Mouse (Mus musculus) heart, adult 9 months (tissue): ENCODE results near the gene Npl.
"Not testable (repeated sequence)": the region's sequence is repeated elsewhere in the genome, so short reads cannot be mapped to it uniquely, and the experiment has no call there.

Source experiments
- DNase-seq, 2 experiments: peaks; one replicate each; pipeline ENCODE4 v3.0.0; 2022; ENCODE audit warnings: low spot score in 2 of 2

The Npl gene

DNA sequence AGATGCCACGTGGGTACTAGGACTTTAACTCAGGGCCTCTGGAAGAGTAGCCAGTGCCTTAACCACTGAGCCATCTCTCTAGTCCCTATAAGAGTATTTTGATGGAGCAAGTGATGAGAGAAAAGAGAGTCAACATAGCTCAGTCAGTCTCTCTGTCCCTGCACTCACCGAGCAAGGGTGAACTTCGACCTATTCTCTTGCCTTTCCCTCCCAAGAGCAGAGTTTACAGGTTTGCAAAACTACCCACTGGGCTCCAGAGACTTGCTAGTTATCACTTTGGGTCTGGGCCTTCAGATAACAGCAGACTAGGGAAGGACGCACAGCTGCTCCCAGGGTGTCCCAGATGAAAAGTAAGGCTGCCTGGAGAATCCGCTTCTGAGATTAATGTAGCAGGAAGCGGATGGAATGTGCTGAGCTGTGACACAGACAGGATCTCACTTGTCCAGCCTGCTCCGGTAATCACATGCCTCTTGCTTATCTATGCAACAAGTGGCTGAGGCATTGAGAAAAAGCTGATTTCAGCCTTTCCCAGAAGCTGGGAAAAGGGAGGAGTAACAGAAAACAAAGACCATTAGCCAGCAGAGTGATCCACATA lies 7.0 kb downstream of the Npl start:
- DNase-seq: peak; percentile 53 to 65

DNA sequence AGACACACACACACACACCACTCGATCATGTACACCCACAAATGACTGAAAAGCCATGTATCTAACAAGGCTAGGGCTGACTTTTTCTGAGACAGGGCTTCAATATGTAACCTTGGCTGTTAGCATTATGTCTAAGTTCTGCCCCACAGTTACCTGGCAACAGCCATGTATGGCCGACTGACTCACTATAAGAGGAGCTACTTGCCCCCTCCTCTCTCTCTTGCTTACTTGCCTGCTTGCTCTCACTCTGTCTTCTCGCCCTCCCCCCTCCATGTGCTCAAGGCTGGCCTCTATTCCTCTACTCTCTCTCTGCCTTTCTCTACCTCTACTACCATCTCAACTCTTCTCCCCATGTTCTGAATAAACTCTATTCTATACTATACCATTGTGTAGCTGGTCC lies 9.1 kb downstream of the Npl start:
- DNase-seq: no peak

DNA sequence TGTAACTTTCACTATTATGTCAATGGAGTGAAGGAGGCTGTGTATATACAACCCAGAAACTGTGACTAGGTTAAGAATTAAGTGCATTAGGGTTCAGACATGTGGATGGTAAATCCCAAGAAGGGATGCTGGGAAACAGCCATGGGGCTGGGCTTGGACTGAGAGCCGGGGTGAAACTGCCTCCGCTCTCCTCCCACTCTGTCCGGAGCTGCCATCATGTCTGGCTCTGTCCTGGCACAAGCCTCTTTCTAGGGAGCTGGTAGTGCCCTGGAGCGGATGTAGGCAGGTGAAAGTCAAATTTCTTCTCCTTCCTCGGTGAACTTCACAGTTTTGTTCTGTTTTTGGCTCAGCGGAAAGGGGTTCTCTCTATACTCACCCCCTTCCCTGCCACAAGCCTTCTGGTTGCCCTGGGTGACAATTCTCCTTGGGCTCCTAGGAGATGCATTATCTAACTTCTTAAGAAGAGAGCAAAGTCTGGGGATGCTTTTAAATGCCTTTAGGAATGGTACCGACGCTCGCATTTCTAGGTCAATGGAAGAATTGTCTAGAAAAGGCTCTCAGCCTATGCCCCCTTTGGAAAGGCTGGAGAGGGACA lies 10.0 kb downstream of the Npl start:
- no peak for DNase-seq

DNA sequence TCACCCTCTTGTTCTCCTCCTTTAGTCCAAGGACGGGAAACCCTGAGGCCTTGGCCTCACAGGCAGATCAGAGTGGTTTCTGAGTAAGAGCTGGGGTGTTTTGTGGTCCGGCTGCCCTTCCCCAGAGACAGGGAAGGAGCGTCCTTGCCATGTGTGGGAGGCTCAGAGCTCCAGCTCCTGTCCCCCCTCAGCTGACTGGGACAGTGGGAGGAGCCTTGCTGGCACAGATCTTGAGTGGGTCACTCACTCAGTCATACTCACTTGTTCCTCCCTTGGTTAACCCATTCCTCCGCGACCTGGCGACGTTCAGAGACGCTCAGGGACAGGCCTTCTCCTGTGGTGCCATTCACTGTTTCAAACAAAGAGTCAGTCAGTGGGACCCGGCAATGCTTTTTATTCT lies 14.2 kb downstream of the Npl start:
- DNase-seq: peak; percentile 23 to 36

DNA sequence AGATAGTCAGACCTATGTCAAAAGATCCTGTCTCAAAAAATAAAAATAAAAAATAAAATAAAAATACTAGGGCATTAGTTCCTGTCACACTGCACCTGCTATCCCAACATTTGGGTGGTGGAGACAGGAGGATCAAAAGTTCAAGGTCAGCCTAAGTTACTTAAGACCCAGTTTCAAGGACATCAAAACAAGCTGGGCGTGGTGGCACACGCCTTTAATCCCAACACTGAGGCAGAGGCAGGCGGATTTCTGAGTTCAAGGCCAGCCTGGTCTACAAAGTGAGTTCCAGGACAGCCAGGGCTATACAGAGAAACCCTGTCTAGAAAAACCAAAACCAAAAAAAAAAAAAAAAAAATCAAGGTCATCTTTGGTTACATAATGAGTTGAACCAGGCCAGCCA lies 16.9 kb downstream of the Npl start:
- DNase-seq: not testable (repeated sequence)

DNA sequence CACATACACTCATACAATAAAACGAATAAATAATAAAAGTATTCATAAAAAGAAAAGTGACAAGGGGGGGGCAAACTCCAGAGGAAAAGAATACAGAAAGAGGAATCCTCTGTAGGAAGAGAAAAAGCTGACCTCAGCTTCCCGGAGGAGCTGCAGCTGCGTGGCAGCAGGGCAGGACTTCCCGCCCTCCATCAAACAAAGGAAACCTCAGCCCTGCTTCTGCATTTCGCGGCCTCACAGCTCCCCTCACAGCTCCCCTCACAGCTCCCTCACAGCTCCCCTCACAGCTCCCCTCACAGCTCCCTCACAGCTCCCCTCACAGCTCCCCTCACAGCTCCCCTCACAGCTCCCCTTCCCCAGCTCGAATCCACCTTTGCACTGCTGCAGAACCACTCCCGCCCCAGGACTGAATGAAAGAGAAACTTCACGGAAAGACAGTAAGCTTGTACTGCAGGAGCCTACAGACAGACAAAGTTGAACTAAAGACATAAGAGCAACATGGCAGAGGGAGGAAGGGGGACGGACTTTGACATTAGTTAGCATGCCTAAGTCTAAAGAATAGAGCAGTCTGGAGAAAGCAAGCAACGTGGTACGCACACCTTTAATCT lies 17.5 kb downstream of the Npl start:
- DNase-seq: peak in 1 of 2 experiments; percentile 29

DNA sequence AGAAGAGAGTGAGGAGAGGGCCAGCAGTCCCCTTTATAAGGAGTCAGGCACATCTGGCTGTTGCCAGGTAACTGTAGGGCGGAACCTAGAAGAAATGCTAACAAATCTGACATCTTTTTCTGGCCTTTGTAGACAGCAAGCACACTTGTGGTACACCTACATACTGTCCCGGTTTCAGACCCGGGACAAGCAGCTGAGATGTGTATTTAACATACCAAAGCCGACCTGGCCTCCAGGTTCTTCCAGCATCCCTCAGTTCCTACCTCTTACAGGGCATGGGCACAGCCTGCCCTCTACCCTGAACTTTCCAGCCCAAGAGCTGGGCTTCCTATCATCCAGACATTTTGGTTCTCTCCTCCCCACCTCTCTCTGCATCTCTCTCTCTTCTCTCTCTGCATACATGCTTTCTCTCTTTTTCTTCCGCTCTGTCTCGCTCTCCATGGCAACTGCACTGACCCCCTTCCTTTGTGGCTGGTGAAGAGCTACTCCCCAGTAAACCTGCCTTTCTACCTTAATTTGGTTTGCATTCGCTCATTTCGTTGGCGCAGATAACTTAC lies 18.1 kb downstream of the Npl start:
- no peak for DNase-seq

DNA sequence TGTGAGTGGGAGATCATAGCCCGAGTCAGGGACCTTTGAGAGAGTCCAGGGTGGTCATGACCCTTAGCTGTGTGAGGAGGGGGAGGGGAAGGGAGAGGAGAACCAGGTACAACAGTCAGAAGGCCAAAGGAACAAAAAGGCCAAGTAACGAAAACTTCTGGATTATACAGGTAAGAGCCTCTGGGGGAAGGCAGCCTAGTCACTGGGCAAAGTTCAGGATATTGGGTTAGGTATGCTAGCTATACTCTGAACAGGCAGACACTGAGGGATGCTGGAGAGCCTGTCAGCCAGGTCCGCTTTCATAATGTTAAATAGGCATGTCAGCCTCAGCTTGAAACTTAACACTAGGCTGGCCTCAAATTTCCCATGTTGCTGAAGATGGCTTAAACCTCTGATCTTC lies 27.7 kb downstream of the Npl start:
- DNase-seq: no peak

DNA sequence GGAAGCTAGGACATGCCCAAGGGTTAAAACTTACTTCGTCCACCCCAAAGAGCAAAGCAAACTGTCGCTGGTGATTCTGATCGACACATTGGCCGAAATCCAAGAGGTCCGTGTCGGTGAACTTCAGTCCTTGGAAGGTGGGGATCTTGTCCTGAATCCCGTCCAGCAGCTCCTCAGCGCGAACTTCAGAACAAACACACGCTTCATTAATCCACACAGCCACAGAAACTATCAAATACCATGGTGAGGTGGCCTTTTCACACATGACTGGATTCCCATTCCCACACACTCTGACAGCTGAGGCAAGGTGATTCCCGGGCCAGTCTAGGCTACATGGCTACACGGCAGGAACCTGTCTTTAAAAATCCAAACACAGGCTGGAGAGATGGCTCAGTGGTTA lies 34.5 kb downstream of the Npl start:
- DNase-seq: no peak

DNA sequence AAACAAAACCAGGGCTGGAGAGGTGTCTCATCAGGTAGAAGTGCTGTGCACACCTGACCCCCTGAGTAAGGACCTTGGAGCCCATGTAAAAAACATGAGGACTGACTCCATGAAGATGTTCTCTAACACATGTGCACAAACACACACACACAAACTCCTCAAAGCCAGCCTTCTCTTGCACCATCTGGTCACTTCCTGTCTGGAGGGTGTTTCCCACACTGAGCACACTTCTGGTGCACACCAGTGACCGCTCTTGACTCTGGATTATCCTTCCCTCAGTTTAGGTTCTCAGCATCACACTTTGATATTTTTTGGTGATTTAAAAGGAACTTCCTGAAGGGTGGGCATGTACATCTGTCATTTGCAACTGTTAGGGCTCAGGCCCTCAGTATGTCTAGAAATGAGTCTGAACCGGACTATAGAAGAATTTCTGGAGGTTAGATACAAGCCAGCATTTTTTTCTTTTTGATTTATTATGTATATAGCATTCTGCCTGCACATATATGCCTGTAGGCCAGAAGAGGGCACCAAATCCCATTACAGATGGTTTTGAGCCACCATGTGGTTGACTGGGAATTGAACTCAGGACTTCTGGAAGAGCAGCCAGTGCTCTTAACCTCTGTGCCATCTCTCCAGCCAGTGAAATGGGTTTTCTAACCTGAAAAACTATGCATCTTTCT lies 39.4 kb downstream of the Npl start:
- DNase-seq: no peak

DNA sequence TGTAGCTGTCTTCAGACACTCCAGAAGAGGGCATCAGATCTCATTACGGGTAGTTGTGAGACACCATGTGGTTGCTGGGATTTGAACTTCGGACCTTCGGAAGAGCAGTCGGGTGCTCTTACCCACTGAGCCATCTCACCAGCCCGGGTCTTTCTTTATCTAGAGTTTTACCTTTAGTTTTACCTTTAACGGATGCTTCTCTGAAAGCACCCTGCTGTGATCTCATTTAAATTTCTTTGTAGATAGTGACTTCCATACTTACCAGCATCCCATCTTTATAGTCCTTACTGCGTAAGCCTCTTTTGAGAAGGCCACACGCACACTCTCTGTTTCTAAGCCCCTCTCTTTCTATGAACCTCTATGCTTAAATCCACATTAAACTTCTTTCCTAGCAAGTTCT lies 40.3 kb downstream of the Npl start:
- not testable (repeated sequence) for DNase-seq

DNA sequence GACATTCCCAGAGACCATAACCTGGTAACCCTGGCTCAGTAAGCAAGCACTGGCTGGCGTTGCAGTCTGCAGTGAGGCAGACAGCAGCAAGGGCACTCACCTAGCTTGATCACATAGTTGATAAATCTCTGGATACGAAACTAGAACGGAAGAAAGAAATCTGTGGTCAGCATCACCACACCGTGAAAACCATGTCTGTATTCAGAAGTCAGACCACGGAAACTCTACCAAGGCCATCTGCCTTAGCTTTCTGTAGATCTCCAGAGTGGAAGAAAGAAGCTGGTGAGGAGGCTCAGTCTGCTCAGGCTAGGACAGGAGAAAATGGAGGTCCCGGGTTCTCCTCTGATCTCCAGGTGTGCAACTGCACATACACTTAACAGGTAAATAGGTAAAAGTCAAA lies 40.8 kb downstream of the Npl start:
- no peak for DNase-seq

DNA sequence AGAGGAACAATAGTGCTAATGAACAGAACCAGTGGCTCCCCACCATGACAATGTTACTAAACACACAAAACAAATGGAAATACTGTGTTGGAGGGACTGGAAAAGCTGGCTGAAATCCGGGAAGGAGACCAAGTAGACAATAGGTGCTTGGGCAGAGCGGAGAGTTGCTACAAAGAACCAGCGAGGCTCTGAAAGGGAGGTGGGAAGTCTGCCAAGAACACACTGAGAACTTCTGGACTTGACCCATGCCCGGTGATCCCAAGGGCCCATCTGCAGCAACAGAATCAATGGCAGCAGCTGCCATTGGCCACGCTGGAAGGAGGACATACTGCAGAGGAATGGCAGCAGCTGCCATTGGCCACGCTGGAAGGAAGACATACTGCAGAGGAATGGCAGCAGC lies 43.6 kb downstream of the Npl start:
- no peak for DNase-seq

DNA sequence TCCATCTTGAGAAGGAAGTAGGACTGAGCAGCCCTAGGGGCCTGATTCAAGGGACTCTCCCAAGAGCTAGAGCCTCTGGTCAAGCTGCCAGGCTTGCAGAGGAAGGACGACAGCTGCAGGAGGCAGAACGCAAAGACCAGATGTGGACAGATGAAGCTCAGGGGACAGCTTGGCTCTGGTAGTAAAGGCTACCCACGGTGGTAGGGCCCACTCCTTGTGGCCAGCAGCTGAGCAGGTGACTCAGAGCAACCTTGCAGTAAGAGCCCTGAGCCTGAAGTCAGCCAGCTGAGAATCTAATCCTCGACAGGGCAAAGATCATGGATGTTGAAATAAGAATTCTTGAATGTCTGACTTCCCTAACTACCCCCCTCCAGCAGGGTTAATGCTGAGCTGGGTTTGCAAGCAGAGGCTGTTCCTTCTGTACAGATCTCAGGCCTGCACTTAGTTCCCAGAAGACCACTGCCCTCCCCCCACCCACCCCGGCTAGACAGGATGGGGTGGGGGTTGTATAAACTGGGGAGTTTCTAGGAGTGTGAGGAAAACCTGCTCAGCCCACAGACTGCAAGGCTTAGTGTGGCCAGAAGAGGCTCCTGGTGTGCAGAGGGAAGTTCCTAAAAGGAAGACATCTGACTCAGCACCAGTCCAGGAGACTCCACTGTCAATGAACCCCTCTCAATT lies 48.1 kb downstream of the Npl start:
- peak; percentile 27 to 57 for DNase-seq

DNA sequence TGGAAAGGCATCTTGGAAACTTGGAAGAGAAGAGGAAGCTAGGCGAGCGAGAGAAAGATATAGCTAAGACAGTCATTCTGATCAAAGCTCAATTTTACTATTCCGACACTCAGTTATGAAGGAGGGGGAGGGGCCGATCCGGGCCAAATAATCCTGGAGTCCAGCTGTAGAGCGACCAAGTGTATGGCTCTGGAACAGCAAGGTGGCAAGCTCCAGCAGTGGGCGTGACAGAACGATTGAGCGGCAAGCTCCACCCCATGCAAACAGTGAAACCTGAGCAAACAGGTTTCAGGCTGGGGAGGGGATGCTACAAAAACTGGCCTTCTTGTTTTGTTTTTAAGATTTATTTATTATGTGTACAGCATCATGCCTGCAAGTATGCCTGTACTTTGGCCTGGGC lies 49.8 kb downstream of the Npl start:
- no peak for DNase-seq

DNA sequence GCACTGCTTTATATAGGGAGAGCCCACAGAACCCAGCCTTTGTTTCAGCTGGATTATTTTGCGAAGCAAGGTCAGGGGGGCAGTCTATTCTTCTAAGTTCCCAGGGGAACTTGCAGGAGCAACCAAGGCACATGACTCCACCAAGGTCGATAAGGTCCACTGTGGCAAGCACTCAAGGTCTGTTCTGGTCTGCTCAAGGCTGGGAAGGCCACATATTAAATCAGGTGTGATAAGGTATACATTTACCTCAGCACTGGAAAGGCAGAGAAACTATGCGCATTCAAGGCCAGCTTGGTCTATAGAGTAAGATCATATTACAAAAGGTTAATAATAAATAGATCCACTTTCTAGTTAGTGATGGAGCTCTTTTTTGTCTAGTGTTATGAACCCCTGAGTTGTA lies 53.8 kb downstream of the Npl start:
- no peak for DNase-seq

DNA sequence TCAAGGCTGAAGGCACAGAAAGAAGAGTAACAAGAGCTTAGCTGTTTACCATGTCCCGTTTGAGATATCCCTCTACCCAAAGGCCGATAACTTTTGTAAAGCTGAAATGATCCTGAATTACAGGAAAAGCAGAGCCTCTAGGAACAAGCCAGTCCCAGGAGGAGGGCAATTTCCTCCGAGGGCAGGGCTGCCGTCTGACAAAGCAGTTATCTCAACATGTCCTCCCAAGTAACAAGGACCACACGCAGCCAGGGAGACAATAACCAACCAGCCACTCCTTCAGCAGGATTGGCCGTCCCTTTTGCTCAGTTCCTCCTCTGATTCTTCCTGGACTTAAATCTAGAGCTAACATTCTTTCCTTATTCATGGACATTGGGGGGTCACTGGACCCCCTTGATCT lies 55.9 kb downstream of the Npl start:
- no peak for DNase-seq

DNA sequence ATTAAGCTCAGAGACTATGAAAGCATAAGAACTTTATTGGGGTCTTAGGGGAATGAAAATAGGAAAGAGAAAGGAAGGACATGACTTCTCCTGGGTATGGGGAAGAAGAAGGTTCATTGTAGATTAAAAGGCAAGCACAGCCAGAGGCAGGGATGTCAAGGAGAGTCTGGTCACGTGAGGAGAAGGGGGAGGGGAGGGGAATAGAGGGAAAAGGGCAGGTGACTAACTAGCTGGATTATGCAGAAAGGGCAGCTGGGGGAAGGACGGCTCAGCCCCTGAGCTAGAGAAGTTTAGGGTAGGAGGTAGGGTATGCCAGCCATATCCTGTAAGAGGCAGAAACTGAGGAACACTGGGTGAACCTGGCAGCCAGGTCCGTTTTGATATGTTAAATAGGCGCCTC lies 56.5 kb downstream of the Npl start:
- no peak for DNase-seq

DNA sequence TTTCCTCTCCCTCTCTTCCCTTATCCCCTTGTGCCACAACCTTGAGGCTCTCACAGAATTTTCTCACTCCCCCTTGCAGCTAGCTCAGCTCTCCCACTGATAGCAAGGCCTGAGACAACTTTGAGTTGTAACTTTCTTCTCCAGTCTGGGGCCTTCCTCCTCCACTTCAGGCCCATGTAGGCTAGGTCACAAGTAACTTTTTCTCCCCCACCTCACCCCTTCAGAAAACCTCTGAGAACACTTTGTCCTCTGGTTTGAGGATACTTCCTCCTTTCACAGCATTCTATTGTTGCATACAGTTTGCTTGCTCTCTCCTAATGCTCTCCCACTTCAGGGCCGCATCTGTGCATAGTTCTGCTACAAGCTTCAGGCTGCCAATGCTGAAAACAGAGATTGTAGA lies 58.0 kb downstream of the Npl start:
- peak in 1 of 2 experiments; percentile 38 for DNase-seq

DNA sequence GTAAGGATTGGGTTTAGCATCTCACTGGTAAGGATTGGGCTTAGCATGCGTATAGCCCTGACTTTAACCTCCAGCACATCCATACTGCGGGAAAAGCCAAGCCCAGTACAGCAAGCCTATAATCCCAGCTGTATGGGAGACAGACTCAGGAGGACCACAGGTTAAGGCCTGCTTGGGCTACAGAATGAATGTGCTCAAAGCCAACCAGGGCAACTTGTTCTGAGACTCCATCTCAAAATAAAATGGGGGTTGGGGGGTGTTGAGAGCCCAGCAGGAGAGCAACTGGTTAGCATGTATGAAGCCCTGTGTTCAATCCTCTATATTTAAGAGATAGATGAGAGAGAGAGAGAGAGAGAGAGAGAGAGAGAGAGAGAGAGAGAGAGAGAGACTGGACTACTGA lies 58.5 kb downstream of the Npl start:
- DNase-seq: no peak

DNA sequence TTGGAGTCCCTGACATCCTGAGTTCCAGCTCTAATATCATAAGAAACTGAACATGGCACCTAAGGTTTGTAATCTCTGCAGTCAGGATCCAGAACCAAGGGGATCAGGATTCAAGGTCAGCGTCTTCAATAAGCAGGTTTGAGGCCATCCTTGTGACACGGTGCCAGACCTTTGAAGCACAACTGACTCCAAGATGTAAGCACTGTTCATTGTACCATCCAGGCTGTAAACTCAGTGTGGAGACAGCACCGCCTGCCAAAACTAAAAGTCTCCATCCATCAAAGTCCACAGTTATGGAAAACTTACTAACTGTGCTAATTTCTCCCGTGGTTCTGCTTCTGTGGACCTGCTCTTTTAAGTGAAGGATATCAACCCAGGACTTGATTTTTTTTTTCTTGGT lies 59.9 kb downstream of the Npl start:
- no peak for DNase-seq

DNA sequence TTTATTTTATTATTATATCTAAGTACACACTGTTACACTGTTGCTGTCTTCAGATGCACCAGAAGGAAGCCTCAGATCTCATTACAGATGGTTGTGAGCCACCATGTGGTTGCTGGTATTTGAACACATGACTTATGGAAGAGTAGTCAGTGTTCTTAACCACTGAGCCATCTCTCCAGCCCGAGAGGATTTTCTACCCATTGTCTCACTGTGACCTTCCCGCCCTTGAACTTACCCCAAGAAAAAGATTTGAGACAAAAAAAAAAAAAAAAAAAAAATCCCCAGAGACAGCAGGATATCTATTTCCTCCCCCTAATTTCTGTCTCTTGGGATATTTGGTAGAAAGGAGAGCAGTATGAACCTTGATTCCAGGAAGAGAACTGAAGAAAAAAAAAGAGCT lies 60.3 kb downstream of the Npl start:
- no peak for DNase-seq
